Mouse (Mus musculus) kidney, embryonic 14.5 days (tissue): ENCODE data around the gene Vwce. TPM values are rescaled to one million over a fixed set of nuclear protein-coding genes. Genes with fewer than 3 reads are reported as not detected.

Experiments
- ATAC-seq: fragments of 200-750 bp; cut with Nextera tagmentation; 2 replicates; pipeline ENCODE4 v1.8.0; 2017; ENCODE audit warnings: moderate number of reproducible peaks, mild to moderate bottlenecking, moderate TSS enrichment, moderate library complexity; ENCODE audit not compliant: low FRiP score, low TSS enrichment
- H3K27ac ChIP-seq: fragments of 300-500 bp; sonication (generic); 2 replicates; pipeline ENCODE4 v1.5.1; 2014; ENCODE audit warnings: low read depth, mild to moderate bottlenecking, low read length, moderate library complexity, mixed read lengths
- H3K27me3 ChIP-seq: fragments of 300-500 bp; sonication (generic); 2 replicates; pipeline ENCODE4 v1.6.1; 2014; ENCODE audit warnings: mild to moderate bottlenecking, low read length; ENCODE audit not compliant: control insufficient read depth, insufficient read depth
- H3K36me3 ChIP-seq: fragments of 300-500 bp; sonication (generic); 2 replicates; pipeline ENCODE4 v1.6.1; 2014; ENCODE audit warnings: low read length, mixed read lengths; ENCODE audit not compliant: control insufficient read depth, insufficient read depth
- H3K4me1 ChIP-seq: fragments of 300-500 bp; sonication (generic); 2 replicates; pipeline ENCODE4 v1.6.1; 2014; ENCODE audit warnings: low read length, mixed read lengths; ENCODE audit not compliant: control insufficient read depth, insufficient read depth
- H3K4me2 ChIP-seq: fragments of 300-500 bp; sonication (generic); replicated peaks from 2 replicates; pipeline ENCODE4 v1.6.1; 2014; ENCODE audit warnings: low read depth, mild to moderate bottlenecking, low read length
- H3K4me3 ChIP-seq: fragments of 300-500 bp; sonication (generic); 2 replicates; pipeline ENCODE4 v1.5.1; 2014; ENCODE audit warnings: mild to moderate bottlenecking, low read length
- H3K9ac ChIP-seq: fragments of 300-500 bp; sonication (generic); 2 replicates; pipeline ENCODE4 v1.6.1; 2014; ENCODE audit warnings: low read depth, mild to moderate bottlenecking, low read length, moderate library complexity
- H3K9me3 ChIP-seq: fragments of 300-500 bp; sonication (generic); 2 replicates; pipeline ENCODE4 v1.6.1; 2016; ENCODE audit warnings: low read length; ENCODE audit not compliant: control insufficient read depth
- WGBS: fragments of 180-500 bp; shearing (Covaris S2); extraction: QIAGEN DNeasy Blood & Tissue Kit; methylation state at CpG from one replicate; pipeline ENCODE4 v1.1.7; 2014; 5-methylcytosine and 5-hydroxymethylcytosine counted together
- polyA plus RNA-seq: library from polyadenylated mRNA; unstranded; fragments of >200 nt; fragmentation: Nextera tagmentation; extraction: Ambion mirVana; gene quantifications from 2 replicates; pipeline ENCODE4 v1.2.1, GENCODE M21; 2014

Vwce gene
- polyA plus RNA-seq, 1 experiment from 2014 or later, result 2.0 TPM

- H3K4me3 ChIP-seq, result no peak overlapping the region
- no peak overlapping the region for H3K4me2 ChIP-seq
- H3K9me3 ChIP-seq, result no peaks in the 10 kb centered on the region
- ATAC-seq, result no peak
- 78% methylated on average over 13 of the region's 13 CpGs for WGBS
- H3K4me1 ChIP-seq, result no peaks in the 10 kb centered on the region; the same call in 1 of the 2 replicates
- no peak overlapping the region for H3K9ac ChIP-seq
- peaks cover 31% of the 10 kb centered on the region for H3K36me3 ChIP-seq
- H3K27ac ChIP-seq, result no peak overlapping the region
- H3K27me3 ChIP-seq, result no peaks in the 10 kb centered on the region
Observed at GRCm38 (mm10) chr19:10707087-10707875, 73.3 kb downstream of the Vwce start.

- ATAC-seq, result no peak
- no peaks in the 10 kb centered on the region for H3K9me3 ChIP-seq
- peaks cover 35% of the 10 kb centered on the region for H3K36me3 ChIP-seq
- no peaks in the 10 kb centered on the region for H3K27me3 ChIP-seq
- no peak overlapping the region for H3K4me3 ChIP-seq
- no peak overlapping the region for H3K4me2 ChIP-seq
- WGBS, result 88% methylated on average over 1 of the region's 1 CpGs
- H3K9ac ChIP-seq, result no peak overlapping the region
- no peaks in the 10 kb centered on the region; the same call in 1 of the 2 replicates for H3K4me1 ChIP-seq
- H3K27ac ChIP-seq, result no peak overlapping the region
Observed at GRCm38 (mm10) chr19:10707881-10708280, 73.9 kb downstream of the Vwce start.

- H3K27ac ChIP-seq, result no peak overlapping the region
- H3K9me3 ChIP-seq, result no peaks in the 10 kb centered on the region
- 81% methylated on average over 6 of the region's 6 CpGs for whole genome bisulfite sequencing
- no peak overlapping the region for H3K9ac ChIP-seq
- no peaks in the 10 kb centered on the region; the same call in 1 of the 2 replicates for H3K4me1 ChIP-seq
- H3K27me3 ChIP-seq, result no peaks in the 10 kb centered on the region
- ATAC-seq, result no peak
- H3K4me2 ChIP-seq, result no peak overlapping the region
- H3K4me3 ChIP-seq, result no peak overlapping the region
- H3K36me3 ChIP-seq, result peaks cover 46% of the 10 kb centered on the region
Observed at GRCm38 (mm10) chr19:10708900-10709299, 74.9 kb downstream of the Vwce start.

- H3K36me3 ChIP-seq, result peaks cover 47% of the 10 kb centered on the region
- peak; percentile 62 for ATAC-seq
- no peak overlapping the region for H3K4me2 ChIP-seq
- no peaks in the 10 kb centered on the region for H3K9me3 ChIP-seq
- H3K9ac ChIP-seq, result no peak overlapping the region
- no peak overlapping the region for H3K4me3 ChIP-seq
- 24% methylated on average over 8 of the region's 8 CpGs for WGBS
- H3K27me3 ChIP-seq, result no peaks in the 10 kb centered on the region
- no peak overlapping the region for H3K27ac ChIP-seq
- no peaks in the 10 kb centered on the region; the same call in 1 of the 2 replicates for H3K4me1 ChIP-seq
Observed at GRCm38 (mm10) chr19:10709360-10710087, 75.5 kb downstream of the Vwce start.

GRCm38 (mm10) chr19:10710088-10710511, 76.1 kb downstream of the Vwce start:
- peak; percentile 29; the same call in 1 of the 2 replicates for ATAC-seq
- Histone ChIP-seq H3K36me3 (peaks cover 47% of the 10 kb centered on the region), H3K9ac (no peak overlapping the region), H3K4me2 (no peak overlapping the region), H3K27ac (no peak overlapping the region), H3K27me3 (no peaks in the 10 kb centered on the region), H3K9me3 (no peaks in the 10 kb centered on the region), H3K4me3 (no peak overlapping the region), H3K4me1 (no peaks in the 10 kb centered on the region; the same call in 1 of the 2 replicates)
- 83% methylated on average over 9 of the region's 9 CpGs for WGBS

- no peak overlapping the region for H3K9ac ChIP-seq
- H3K27me3 ChIP-seq, result no peaks in the 10 kb centered on the region
- H3K4me1 ChIP-seq, result no peaks in the 10 kb centered on the region; the same call in 1 of the 2 replicates
- no peak overlapping the region for H3K27ac ChIP-seq
- H3K9me3 ChIP-seq, result no peaks in the 10 kb centered on the region
- ATAC-seq, result no peak
- WGBS, result 95% methylated on average over 4 of the region's 4 CpGs
- no peak overlapping the region for H3K4me2 ChIP-seq
- H3K4me3 ChIP-seq, result no peak overlapping the region
- peaks cover 47% of the 10 kb centered on the region for H3K36me3 ChIP-seq
Observed at GRCm38 (mm10) chr19:10710751-10711150, 76.7 kb downstream of the Vwce start.

GRCm38 (mm10) chr19:10712194-10712593, 78.2 kb downstream of the Vwce start:
- Histone ChIP-seq H3K36me3 (peaks cover 39% of the 10 kb centered on the region), H3K4me2 (no peak overlapping the region), H3K4me1 (no peaks in the 10 kb centered on the region; the same call in 1 of the 2 replicates), H3K27ac (no peak overlapping the region), H3K9ac (no peak overlapping the region), H3K9me3 (no peaks in the 10 kb centered on the region), H3K4me3 (no peak overlapping the region), H3K27me3 (no peaks in the 10 kb centered on the region)
- no peak for ATAC-seq
- 93% methylated on average over 7 of the region's 7 CpGs for WGBS

- no peak for ATAC-seq
- Histone ChIP-seq H3K27ac (no peak overlapping the region), H3K9me3 (no peaks in the 10 kb centered on the region), H3K27me3 (no peaks in the 10 kb centered on the region), H3K4me3 (no peak overlapping the region), H3K4me2 (no peak overlapping the region), H3K36me3 (peaks cover 35% of the 10 kb centered on the region), H3K9ac (no peak overlapping the region), H3K4me1 (no peaks in the 10 kb centered on the region; the same call in 1 of the 2 replicates)
- WGBS, result 94% methylated on average over 12 of the region's 12 CpGs
Observed at GRCm38 (mm10) chr19:10712646-10713045, 78.6 kb downstream of the Vwce start.

- 94% methylated on average over 10 of the region's 10 CpGs for WGBS
- no peak overlapping the region for H3K9ac ChIP-seq
- no peaks in the 10 kb centered on the region for H3K27me3 ChIP-seq
- H3K36me3 ChIP-seq, result peaks cover 34% of the 10 kb centered on the region
- H3K4me3 ChIP-seq, result no peak overlapping the region
- no peak for ATAC-seq
- H3K9me3 ChIP-seq, result no peaks in the 10 kb centered on the region
- H3K4me1 ChIP-seq, result no peaks in the 10 kb centered on the region; the same call in 1 of the 2 replicates
- H3K27ac ChIP-seq, result no peak overlapping the region
- no peak overlapping the region for H3K4me2 ChIP-seq
Observed at GRCm38 (mm10) chr19:10713551-10713950, 79.5 kb downstream of the Vwce start.
